Mouse (Mus musculus): ENCODE data around the gene Gm28035.
A peak's percentile ranks its signal among the peaks of the same experiment; 100 is the strongest.

Gene Gm28035

GRCm38 (mm10) chr2:30309351-30309750, 69.0 kb downstream of the Gm28035 start:
- no peak for DNase-seq

- no peak for DNase-seq
Observed at GRCm38 (mm10) chr2:30311481-30311880, 71.1 kb downstream of the Gm28035 start.

- DNase-seq = peak in 1 of 2 experiments; percentile 10
Observed at GRCm38 (mm10) chr2:30316136-30316535, 75.8 kb downstream of the Gm28035 start.

- no peak for DNase-seq
Observed at GRCm38 (mm10) chr2:30316955-30317354, 76.6 kb downstream of the Gm28035 start.

GRCm38 (mm10) chr2:30319260-30319659, 78.9 kb downstream of the Gm28035 start:
- DNase-seq = no peak

- no peak for DNase-seq
Observed at GRCm38 (mm10) chr2:30323111-30323510, 82.7 kb downstream of the Gm28035 start.

GRCm38 (mm10) chr2:30325296-30325695, 84.9 kb downstream of the Gm28035 start:
- no peak for DNase-seq

GRCm38 (mm10) chr2:30327276-30327675, 86.9 kb downstream of the Gm28035 start:
- DNase-seq = no peak

- DNase-seq = no peak
Observed at GRCm38 (mm10) chr2:30328791-30329190, 88.4 kb downstream of the Gm28035 start.

Data from kidney, postnatal 36 days (tissue).